Mouse (Mus musculus) brain, embryonic 18.5 days (tissue): Measurements from ENCODE around the gene Rpl9.

ENCODE experiments used
- DNase-seq: peaks from one replicate; pipeline ENCODE4 v3.0.0-alpha.2; 2012; ENCODE audit warnings: low read depth, low spot score

The Rpl9 gene

GRCm38 (mm10) chr5:65390648-65391644 is at the start of gene Rpl9, which contains the start of gene Lias:
TSS of gene Rpl9 (minus strand) at chr5:65391444.
TSS of gene Lias (plus strand) at chr5:65391497.
- peak; percentile 93 for DNase-seq

DNA sequence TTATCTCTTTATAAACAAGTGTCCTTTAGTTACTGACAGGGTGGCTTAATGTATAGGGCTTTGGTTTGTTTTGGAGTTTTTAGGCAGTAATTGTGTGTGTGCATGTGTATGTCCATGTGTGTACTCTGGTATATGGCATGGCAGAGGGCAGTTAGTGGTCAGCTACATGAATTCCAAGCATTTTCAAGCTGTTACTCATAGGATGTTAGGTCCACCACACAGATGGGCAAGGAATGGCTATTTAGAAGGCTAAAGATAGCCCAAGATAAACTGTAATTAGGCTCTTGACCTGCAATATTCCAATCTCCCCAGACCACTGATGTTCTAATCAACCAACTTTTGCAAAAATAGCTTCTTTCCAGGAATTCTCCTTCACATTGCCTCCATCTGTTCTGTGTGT is 46.8 kb upstream of the Rpl9 start:
- DNase-seq, result no peak

DNA sequence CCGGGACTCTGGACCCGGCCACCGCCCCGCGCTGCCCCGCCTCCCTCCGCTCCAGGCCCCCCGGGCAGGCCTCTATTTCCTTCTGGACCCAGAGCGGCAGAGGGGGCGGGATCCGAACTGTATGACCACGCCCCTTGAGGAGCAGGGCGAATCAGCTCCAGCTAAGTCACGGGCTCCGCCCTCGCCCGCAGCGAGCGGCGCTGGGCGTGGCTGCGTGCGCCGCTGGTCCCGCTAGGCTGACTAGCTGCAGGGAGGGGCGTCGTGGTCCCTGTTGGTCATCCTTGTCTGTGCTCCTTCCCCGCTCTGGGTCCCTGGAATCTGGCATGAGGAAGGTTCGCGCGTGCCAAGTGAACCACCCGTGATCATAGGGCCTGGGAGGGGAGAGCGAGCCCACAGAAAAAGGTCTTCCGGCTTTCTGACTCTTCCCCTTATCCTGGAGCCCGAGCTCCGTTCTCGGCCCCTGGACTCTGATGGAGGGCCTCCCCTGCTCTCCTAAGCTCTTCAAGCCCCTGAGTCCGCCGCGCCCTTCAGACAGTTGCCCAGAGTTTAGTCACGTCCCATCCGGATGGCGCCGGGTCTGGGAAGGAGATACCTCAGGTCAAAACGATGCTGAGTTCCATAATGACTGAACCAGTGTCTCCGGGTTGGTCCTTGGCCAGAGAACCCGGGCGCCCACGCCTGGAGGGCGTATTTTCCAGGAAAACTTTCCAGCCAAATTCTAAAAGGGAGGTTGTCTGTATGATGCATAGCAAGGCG is 44.7 kb upstream of the Rpl9 start, which contains the start of gene Ugdh:
TSS of gene Ugdh (minus strand) at position 144 of the 756 bp plus-strand sequence.
- DNase-seq, result peak; percentile 92

DNA sequence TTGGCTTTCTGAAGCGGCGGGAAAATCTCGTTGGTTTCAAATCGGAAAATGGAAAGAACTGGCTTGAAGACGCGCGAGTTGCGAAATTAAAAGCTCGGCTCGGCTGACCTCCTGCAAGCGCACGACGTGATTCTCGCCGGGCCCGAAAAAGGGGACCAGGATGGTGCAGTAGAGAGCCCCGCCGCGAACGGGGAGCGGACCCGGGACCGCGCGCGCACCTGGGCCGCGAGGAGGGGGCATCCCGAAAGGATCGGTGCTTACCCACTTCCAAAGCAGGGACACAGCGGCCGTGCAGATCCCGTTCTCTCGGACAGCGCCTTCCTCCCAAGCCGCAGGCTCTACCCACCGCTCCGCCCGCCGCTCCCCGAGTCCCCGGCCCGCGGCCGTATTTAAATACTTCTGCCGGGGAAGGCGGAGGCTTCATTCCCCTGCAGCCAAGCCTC is 44.1 kb upstream of the Rpl9 start:
- DNase-seq, result peak; percentile 6

DNA sequence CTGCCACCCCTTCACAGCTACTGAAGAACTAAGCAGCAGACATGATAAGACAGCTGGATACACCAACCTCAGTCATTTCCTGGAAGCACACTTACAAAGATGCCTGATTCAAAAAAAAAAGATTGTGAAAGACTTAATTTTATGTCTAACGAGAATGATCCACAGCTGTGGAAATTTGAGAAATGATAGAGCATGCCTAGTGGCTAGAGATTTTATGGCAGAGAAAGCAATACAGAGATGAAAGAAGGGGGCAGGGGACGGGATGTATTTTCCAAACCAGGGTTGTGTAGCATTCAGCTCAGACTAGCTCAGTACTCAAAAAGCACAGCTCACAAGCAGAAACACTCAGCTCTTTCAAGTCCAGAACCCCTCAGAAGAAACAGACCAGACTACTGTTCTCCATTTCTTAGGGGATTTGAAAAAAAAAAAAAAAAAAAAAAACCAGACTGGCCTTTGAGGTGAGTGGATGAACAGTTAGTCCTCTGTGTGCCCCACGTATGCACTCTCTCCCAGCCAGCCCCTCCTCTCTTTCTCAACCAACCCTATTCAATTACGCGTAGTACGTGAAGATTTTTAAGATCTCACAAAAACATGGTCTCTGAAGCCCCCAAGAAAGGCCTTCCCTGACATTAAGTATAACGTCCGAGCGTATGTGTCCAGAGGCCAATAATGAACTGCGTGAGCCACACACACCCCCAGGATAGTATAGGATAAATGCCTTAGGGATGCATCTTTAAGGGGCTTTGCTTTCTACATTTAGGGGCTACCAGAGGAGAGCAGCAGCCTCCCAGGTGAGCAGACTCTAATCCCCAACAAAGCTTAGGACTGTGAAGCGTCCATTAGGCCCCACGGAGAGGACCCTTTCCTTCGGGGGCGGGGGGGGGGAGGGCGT is 43.5 kb upstream of the Rpl9 start:
- DNase-seq, result peak; percentile 24

DNA sequence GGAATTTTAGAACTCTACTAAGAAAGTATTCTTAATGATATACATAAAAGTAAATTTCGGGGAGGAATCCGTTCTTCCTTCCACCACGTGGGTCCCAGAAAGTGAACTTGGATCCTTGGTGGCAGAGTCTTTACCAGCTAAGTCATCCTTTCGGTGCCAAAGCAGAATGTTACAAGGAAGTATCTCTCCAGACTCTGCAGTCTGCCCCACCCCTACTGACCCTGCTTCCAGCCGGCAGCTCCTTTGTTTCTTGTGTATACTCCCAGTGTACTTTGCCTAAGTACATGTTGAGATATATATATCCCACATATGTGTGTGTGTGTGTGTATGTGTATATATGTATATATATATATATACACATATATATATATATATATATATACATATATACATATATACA is 38.2 kb upstream of the Rpl9 start:
- no peak for DNase-seq

DNA sequence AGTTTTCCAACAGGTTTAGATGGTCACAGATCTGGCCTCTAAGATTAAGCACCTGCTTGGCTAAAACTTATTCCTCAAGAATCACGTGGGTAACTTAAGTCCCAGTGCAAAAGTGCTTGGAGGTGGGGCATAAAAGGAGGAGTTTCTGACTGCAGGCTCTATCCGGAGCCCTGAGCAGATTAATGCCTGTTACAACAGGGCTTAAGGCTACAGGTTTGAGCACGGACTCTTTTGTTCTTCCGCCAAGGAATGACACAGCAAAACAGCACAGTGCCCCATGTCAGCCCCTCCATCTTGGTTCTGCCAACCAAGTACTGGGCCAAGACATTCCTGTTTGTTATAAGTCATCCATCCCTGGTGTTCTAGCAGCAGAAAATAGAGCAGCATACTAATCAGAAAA is 37.1 kb upstream of the Rpl9 start:
- DNase-seq, result no peak

GRCm38 (mm10) chr5:65425251-65425650 is 34.0 kb upstream of the Rpl9 start:
- DNase-seq, result no peak

GRCm38 (mm10) chr5:65424215-65424614 is 33.0 kb upstream of the Rpl9 start:
- no peak for DNase-seq

GRCm38 (mm10) chr5:65422803-65423202 is 31.6 kb upstream of the Rpl9 start:
- DNase-seq, result no peak

DNA sequence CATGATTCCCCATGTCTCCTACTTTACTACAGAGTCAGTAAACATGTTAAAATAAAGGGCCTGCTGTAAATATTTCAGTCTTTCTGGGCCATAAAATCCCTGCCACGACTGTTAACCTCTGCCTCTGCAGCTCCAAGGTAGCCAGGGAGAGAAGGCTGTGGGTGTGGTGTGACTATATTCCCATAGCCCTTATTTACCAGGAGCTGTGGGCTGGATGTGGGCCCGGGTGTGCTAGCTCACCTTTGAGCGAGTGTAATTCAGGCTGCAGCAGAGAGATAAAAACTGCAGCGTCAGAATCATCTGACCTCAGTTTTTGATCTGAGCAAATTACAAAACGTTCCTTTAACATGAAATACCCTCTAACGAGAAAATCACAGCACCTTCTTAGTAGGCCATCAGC is 29.6 kb upstream of the Rpl9 start:
- no peak for DNase-seq

DNA sequence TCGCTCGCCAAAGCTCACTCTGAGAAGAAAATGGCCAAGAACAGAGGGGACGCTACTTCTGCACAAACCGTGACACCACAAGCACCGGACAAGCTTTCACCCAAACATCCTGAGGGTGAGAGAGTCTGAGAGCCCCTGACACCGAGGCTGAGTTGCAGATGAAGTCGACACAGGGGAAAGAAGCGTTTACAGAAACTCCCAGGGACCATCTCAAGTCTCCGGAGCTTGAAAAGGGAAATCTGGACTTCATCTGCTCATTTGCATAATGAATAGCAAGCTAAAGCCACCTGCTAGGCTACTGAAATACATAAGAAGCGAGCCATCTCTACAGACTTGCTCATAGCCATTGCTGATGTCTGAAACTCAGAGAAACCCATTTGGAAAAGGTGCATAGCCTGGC is 27.9 kb upstream of the Rpl9 start:
- DNase-seq, result no peak

GRCm38 (mm10) chr5:65415653-65416458 is 24.6 kb upstream of the Rpl9 start:
- no peak for DNase-seq

DNA sequence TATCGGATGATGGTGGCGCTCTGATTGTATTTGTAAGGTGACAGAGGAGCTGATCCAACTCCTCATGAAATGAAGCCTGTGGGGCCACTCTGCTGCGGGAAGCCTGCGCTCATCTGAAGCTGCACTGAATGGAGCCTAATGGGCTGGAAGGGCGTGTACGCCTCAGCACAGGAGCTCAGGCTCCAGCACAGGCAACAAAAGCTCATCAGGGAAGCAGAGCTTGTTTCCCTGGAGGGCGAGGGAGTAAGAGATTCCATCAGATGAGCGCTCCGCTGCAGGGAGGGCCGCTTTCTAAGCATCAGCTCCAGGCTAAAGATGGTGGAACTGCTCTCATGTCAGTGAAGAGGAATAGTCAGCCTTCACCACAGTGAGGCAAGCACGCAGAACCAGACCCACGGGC is 16.7 kb upstream of the Rpl9 start:
- no peak for DNase-seq

DNA sequence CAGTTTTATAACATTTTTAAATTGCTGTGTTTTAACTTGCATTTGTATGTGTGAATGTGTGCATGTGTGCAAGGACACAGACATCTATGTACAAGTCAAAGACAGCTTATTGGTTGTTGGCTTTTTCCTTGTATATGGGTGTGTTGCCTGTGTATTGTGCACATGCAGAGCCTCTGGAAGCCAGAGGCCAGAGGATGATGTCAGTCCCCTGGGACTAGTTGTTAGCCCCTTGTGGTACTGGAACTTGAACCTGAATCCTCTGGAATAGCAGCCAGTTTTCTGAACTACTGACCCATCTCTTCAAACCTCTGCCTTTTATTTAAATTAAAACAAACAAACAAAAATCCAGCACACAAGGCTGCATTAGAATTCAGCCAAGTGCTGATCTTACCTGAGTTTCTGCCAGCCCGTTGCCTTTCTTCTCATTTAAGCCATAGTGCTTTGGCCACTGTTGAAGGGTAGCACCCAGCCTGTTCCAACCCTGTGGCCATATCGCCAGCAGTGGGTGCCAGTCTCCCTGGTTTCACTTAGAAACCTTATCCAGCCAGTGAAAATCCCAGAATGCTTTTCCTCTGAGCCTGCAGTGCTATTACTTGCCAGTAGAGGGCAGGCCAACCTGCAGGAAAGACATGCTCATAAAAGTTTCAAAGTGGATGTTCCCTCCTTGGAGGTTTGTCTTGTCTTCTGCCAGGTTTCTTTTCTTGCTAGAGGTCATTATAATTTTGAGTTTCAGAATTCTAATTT is 10.2 kb upstream of the Rpl9 start:
- no peak for DNase-seq

DNA sequence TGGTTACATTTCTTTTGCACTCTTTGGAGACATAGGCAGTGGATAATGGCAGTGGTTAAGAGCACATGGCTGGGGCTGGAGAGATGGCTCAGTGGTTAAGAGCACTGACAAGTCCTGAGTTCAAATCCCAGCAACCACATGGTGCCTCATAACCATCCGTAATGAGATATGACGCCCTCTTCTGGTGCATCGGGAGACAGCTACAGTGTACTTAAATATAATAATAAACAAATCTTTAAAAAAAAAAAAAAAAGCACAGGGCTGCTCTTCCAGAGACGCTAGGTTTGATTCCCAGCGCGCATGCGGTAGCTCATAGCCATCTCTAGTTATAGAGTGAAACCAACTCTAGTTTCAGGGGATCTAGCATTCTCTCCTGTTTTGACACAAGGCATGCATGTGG is 3.2 kb upstream of the Rpl9 start:
- no peak for DNase-seq

GRCm38 (mm10) chr5:65391753-65392152 is 509 bp upstream of the Rpl9 start:
- DNase-seq, result no peak

DNA sequence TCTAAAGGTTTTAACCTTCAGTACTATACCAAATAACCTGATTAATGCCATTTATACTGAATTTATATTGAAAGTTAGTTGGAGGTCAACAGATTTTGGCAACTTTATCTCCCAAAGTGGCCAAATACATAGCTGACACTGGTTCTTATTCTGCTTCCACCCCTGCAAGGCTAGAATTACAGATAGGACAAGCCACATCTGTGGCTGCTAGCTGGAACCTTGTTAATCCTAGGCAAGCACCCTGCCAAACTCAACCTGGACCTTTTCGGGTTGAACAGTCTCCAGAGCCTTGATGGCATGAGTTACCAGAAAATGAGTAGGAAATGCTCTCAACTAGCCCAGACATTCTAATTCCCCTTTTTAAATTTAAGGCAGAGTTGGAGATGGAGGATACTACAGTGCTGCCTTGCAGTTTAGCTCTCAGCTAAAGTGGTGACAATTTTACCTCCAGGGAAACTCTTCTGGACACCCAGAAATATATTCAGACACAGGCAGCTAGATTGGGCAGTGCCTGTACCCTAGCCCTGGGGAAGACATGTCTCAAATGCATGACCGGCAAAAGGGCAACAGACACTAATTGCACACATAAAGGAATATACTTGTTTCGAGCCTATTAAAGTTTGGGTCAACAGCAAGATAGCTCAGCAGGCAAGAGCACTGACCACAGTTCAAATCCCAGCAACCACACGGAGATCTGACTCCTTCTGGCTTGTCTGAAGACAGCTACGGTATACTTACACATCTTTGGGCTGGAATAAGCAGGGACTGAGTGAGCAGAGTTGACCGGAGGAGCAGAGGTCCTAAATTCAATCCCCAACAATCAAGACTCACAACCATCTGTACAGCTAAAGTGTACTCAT is 4.0 kb downstream of the Rpl9 start:
- no peak for DNase-seq

GRCm38 (mm10) chr5:65385704-65386103 is 5.5 kb downstream of the Rpl9 start:
- no peak for DNase-seq
